Mouse (Mus musculus) layer of hippocampus, adult 9-11 months (tissue): ENCODE results near the gene Tshz2.
"Not testable (repeated sequence)": the region's sequence is repeated elsewhere in the genome, so short reads cannot be mapped to it uniquely, and the experiment has no call there.

Source experiments
- DNase-seq: peaks from one replicate; pipeline ENCODE4 v3.0.0; 2022

The Tshz2 gene

DNA sequence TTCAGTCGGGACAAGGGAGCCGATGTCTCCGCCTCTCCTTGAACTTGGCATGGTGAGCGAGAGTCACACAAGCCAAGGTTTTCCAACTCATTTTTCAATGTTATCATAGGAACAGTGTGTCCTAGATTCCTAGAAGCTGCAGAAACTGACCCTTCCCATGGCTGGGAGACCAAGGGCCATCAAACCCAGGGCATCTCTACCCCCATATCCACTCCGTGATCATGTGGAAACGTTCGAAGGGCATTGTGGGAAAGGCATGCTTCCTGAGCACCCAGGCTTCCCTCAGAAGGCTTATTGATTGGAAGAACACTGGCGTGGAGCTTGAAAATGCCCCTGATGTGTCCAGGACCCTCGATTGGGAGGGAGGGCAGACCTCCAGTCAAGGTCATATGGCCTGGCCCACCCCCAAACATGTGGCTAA, 188.2 kb downstream of the Tshz2 start:
- DNase-seq: no peak

- no peak for DNase-seq
Observed at GRCm38 (mm10) chr2:169825908-169826307, 193.1 kb downstream of the Tshz2 start.

DNA sequence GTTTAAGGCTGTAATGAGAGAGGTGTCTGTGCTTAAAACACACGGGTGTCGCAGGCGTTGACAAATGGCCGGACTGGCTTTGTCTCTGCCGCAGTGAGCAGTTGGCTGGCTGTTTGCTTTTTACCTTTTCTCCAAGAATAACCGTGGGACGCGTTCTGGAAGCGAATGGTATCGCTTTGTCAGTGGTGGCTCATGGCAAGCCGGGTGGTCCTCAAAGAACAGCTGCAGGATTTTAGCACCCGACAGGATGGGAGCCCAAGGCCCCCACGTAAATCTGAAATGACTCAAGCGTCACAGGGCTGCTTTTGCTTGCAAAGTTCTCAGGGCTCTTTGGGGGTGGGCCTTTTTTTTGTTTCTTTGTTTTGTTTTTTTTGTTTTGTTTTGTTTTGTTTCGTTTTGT, 193.5 kb downstream of the Tshz2 start:
- DNase-seq: no peak

DNA sequence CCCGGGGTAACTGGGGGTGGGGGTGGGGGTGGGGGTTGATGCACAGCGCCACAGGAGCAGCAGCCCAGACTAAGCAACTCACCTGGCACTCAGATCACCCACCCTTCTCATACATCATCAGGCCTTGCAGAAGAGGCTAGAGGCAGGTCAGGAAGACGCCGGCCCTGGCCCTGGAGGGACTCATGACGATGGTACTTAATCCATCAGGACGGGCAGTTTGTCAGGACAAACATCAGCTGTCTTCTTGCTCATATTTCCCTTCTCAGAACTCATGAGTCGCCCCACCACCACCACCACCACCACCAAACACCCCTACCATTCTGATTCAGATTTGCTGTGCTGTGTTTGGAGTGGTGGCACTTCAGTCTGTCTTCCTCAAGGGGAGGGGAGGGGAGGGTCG, 194.0 kb downstream of the Tshz2 start:
- DNase-seq: no peak

DNA sequence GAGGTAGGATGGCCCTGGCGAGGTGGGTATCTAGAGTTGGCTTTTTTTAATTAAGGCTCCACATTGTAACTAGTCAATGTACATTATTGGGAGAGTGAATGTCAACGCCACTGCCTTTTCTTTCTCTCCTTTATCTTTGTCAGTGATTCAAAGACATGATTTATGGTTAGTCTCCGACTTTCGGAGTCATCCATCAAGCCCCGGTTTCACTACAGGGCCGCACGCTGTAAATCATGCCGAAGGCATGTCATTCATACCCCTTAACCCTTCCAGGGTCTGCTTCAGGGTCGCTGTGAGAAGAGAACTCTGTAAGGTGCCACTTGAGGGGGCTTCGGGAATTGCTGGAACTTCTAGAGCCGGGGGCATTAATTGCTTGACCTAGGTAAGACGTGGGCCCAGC, 199.4 kb downstream of the Tshz2 start:
- DNase-seq: no peak

- no peak for DNase-seq
Observed at GRCm38 (mm10) chr2:169833638-169834037, 200.8 kb downstream of the Tshz2 start.

DNA sequence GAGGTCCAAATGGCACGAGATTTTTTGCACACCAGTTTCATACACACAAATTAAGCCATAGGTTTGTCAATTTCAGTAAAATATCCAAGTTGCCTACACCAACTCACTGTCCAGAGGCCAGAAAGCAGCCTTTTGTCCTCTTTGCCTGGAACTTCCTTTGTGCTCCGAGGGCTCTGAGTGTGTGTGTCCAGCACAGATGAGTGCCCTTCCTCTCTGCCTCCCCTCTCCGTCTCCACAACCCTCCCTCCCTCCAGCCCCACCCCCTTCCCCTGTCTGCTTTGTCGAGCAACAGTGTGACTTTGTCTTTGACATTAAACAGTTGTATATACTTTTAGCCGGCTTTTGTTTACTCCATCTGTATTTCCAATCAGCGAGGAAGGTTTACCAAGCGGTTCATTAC, 201.8 kb downstream of the Tshz2 start:
- DNase-seq: no peak

- no peak for DNase-seq
Observed at GRCm38 (mm10) chr2:169837031-169837605, 204.3 kb downstream of the Tshz2 start.

DNA sequence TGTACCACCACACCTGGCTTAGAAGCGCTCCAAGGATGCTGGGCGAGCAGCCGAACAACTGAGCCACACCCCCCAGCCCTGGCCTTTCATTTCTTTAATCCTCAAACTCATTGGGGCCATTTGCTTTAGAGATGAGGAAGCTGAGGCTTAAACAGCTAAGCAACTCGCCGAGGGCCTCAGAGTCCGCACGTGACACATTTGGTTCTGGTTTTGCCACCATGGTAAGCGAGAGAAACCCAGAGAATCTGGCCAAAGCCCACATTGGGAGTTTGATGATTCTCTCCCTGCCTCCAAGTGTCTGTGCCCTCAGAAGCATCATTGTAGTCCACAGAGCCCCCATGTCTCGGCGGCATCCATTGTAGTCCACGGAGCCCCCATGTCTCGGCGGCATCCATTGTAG, 205.7 kb downstream of the Tshz2 start:
- no peak for DNase-seq

GRCm38 (mm10) chr2:169841442-169841841, 208.6 kb downstream of the Tshz2 start:
- DNase-seq: no peak

GRCm38 (mm10) chr2:169842494-169842893, 209.7 kb downstream of the Tshz2 start:
- DNase-seq: no peak

DNA sequence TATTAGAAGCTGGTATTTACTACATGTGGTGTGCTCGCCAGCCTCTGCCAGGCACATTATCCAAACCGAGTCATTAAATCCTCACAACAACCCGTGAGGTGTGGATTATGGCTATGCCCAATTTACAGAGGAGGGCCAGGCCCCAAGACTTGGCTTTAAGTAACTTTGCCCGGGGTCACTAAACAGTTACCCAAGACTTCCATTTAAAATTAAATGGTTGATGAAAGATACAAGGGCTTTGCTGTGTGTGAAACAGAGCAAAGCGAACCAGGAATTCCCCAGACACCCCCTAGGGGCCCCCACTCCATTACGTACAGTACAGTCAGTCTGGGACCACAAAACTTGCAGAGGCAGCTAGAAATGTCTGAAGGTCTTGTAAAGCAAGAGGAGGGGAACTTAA, 210.7 kb downstream of the Tshz2 start:
- DNase-seq: no peak

GRCm38 (mm10) chr2:169849077-169849476, 216.3 kb downstream of the Tshz2 start:
- DNase-seq: no peak

GRCm38 (mm10) chr2:169849541-169849940, 216.7 kb downstream of the Tshz2 start:
- DNase-seq: no peak

GRCm38 (mm10) chr2:169851606-169852005, 218.8 kb downstream of the Tshz2 start:
- DNase-seq: no peak

- no peak for DNase-seq
Observed at GRCm38 (mm10) chr2:169854491-169854890, 221.7 kb downstream of the Tshz2 start.

DNA sequence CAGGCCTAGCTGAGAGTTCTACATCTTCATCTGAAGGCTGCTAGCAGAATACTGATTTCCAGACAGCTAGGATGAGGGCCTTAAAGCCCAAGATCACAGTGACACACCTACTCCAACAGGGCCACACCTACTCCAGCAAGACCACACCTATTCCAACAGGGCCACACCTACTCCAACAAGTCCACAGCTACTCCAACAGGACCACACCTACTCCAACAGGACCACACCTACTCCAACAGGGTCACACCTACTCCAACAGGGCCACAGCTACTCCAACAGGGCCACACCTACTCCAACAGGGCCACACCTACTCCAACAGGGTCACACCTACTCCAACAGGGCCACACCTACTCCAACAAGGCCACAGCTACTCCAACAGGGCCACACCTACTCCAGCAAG, 224.2 kb downstream of the Tshz2 start:
- not testable (repeated sequence) for DNase-seq

DNA sequence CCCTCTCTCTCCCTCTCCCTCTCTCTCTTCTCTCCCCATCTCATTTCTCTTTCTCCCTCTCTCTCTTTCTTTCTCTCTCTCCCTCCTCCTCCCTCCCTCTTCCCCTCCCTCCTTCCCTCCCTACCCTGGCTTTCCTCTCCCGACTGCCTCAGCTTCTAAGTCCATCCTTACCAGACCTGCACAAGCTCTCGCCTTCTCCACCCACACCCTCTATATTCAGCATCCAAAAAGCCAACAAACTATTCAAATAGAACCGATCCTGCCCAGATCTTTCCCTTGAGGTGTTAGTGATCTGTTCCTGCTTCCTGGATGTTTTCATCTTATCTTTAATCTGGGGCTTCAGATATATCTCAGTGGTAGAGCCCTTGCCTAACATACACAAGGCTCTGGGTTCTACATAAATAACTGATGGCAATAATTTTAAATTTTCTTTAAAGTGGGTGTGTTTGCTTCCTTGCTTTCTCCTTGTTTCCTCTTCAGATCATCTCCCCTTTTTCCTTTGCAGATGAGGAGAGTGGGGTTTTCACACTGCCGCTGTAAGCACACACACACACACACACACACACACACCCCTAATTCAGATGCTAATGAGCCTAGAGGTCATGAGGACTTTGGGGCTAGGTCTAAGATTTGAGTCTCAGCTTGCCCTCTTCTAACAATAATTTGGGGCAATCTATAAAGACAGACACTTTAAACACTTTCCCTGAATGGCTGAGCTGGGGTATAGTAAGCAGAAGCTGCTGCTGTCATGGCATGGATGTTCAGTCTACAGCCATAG, 226.5 kb downstream of the Tshz2 start:
- DNase-seq: no peak

- DNase-seq: no peak
Observed at GRCm38 (mm10) chr2:169860895-169861294, 228.1 kb downstream of the Tshz2 start.

DNA sequence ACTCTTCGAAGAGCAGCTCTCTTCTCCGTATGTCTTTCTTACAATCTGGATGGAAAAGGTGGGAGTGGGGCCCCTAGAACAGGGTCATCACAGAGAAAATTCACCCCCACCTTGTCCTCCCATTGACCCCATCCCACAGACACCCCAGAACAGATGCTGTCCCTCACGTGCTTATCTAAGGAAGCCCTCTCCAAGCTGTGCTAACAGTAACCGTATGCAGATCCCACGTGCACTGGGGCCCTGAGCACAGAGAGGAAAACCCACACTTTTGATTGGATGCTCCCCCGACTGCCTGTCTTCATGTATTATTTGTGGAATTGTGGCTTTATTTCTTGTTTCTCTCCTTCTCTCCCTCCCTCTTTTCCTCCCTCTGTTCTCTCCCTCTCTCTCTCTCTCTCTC, 229.9 kb downstream of the Tshz2 start:
- no peak for DNase-seq

DNA sequence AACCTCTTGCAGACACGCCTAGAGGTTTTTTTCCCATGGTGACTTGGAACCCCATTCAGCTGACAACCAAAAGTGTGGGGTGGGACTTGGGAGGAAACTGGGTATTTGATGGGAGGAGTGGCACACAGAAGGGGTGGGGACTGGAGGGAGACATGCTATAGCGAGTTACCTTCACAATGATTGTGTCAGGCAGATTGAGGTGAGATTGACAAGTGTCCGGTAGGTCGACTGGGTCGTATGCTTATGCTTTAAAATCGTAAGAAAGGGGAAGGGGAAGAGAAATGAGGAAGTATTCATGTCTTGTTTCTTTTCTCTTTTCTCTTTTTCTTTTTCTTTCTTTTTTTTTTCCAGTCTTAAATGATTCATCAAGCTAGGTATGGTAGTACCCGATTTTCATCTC, 236.7 kb downstream of the Tshz2 start:
- DNase-seq: no peak

DNA sequence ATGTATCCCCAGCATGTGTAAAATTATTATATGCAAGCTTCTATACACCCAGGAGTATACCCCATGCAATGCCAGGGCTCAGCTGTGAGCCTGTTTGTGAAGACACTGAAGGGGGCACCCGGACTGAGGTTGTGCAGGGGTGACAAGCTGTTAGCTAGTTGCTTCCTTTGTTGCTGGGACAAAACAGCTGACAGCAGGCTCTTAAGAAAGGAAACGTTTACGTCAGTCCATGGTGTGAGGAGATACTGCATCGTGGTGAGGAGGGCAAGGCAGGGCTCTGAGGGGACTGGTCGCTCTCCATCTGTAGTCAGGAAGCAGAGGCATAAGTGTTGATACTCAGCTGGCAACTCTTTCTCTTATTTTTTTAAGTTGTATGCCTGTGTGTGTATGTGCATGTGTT, 237.7 kb downstream of the Tshz2 start:
- no peak for DNase-seq

- no peak for DNase-seq
Observed at GRCm38 (mm10) chr2:169871436-169872060, 238.7 kb downstream of the Tshz2 start.

DNA sequence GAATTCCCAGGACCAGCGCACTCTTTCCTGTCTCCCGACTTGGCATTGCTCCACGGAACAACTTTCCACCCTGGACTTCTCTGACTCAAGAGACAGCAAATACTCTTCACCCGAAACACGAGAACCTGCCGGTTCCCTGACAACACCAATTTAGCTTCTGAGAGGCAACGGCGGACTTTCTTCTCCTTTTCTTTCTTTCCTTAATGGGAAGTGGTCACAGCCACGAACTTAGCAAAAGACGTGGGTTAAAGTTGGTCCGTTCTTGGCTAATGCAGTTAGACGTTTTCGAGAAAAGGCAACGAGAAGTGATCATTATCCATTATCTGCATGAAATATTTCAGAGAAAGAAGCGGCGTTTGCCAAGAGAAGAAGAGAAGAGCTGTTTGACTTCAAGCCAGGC, 240.6 kb downstream of the Tshz2 start:
- no peak for DNase-seq
